Mouse (Mus musculus) thymus, postnatal 36 days (tissue): ENCODE data around the gene Olfr1496.
"Not testable (repeated sequence)": the region's sequence is repeated elsewhere in the genome, so short reads cannot be mapped to it uniquely, and the experiment has no call there.

Source experiments
- DNase-seq, 2 experiments: peaks; one replicate each; pipeline ENCODE4 v3.0.0; 2022; ENCODE audit warnings: mixed read lengths in 2 of 2

The Olfr1496 gene

DNA sequence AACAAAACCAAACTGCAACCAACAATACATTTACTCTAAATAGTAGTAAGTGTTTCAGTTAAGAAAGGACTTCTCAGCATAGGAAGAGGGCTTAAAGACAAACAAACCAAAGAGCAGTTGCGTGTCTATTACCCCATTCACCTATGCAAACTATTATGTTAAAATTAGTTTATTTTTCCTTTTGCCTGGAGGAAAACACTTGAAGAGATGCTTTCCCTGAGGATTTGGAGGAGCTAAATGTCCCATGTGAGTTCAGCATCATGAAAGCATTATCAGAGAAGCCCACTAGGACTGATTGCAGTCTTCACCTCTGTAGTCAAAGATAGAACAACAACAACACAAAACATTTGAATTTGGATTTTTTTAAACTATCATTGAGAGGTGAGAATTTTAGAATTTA, at the start of gene Olfr1496:
TSS of gene Olfr1496 (plus strand) at position 301 of the 400 bp plus-strand sequence.
- DNase-seq: no peak

- DNase-seq: no peak
Measured at GRCm38 (mm10) chr19:13739428-13739827, 38.2 kb upstream of the Olfr1496 start, which contains the start of gene Olfr1494. Gene Olfr1494 (plus strand): TSS chr19:13739728.

- no peak for DNase-seq
Measured at GRCm38 (mm10) chr19:13749366-13749765, 28.3 kb upstream of the Olfr1496 start.

DNA sequence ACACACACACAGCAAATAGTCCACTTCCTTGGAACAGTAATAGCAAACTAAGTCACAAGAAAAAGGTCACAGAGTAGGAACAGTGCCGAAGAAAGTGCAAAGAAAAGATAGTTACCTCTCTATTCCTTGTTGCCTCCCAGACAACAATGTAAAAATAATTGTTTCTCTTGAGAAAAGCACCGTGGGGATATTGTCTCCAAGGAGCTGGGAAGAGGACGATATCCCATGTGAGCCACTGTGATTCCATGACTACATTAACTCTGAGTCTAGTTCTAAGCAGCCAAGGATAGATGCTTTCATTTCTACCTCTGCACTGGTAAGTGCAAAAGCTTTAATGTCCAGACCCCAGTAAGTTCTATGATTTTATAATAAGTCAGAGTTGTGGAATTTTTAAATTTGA, 13.4 kb upstream of the Olfr1496 start, which contains the start of gene Olfr1495:
TSS of gene Olfr1495 (plus strand) at position 301 of the 400 bp plus-strand sequence.
- DNase-seq: no peak

GRCm38 (mm10) chr19:13768565-13769276, 9.0 kb upstream of the Olfr1496 start:
- no peak for DNase-seq

GRCm38 (mm10) chr19:13798102-13798501, 20.4 kb downstream of the Olfr1496 start, which contains the start of gene Olfr1497:
Gene Olfr1497 (minus strand): TSS chr19:13798202.
- DNase-seq: no peak

GRCm38 (mm10) chr19:13805486-13805885, 27.8 kb downstream of the Olfr1496 start:
- DNase-seq: not testable (repeated sequence)

DNA sequence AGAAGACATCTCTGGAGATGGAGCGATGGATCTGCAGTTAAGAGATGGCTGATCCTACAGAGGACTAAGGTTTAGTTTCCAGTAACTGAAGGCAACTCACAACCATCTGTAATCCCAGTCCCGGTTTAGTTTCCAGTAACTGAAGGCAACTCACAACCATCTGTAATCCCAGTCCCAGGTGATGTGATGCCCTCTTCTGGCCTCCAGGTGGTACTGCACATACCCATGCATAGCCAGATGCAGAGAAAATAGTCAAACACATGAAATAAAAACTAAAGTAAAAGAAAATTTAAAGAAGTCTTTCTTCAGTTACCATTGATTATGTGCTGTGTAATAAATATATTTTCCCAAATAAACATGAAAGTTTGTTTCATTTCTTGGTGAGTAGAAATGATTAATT, 35.1 kb downstream of the Olfr1496 start:
- no peak for DNase-seq

DNA sequence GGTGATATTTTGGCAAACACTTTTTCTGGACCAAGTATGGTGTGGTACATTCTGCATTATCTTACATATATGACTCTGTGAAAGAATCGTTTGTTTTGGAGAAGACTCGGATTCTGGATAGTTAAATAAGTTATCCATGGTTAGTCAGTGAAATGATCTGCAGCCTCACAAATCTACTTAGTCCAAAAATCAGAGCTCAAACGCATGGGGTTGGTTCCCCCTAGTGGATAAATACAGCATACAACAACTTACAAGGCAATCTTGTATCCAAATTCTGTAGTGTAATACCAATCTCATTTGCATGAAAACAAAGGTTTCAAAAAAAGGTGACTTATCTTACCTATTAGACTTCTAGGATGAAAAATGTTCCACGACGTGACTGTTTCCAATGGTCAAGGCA, 41.1 kb downstream of the Olfr1496 start:
- no peak for DNase-seq

DNA sequence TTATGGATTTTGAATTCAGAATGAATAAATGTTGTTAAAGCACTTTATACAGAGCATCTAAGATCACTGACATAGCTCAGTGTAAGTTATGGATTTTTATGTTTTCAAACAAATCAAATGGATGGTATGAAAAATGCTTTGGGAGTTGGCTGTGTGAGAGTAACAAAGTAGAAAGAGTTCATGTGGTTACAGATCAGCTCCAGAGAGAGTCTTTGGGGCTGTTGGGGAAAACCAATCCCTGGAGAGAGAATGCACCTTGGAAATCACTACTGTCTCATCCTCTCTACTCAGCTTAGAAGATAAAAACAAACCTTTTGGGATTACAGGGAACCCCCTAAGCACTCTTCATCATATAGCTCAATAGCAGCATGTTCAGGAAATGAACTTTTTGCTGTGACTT, 41.7 kb downstream of the Olfr1496 start, which contains the start of gene Olfr1499:
TSS of gene Olfr1499 (minus strand) at position 101 of the 400 bp plus-strand sequence.
- DNase-seq: no peak

GRCm38 (mm10) chr19:13820847-13821246, 43.2 kb downstream of the Olfr1496 start:
- DNase-seq: no peak

DNA sequence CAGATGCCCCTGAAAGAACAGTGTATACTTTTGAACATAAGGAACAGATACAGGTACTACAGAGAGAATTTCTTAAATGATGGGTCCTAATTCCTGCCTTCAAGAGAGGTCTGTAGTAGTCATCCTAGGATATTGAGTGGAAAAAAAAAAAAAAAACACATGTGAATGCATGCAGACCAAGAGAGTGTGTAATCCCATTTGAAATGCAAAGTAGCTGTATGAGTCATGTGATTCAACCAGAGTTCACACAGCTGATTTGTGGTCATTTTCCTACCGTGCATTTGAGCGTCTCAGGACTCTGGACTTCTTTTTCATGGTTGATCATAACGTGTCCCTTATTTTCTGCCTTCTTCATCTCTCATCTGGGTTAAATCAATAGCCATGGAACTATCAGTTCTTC, 50.8 kb downstream of the Olfr1496 start:
- DNase-seq: no peak

DNA sequence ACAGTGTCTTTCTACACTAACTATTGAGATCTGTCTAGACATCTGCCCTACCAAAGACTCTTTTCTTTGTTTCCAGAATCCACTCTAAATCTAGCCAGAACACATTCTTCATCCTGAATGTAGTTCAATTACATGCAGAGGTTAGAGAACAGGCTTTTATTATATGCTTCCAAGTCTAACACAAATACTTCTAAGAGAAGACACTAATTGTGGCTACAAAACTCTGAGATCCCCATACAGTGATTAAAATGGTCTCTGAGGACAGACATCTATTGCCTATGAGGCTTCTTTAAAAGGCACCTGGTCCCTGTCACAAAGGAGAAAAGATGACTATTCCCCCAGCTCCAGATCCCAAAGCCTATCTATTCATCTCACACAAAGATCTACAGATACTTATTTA, 52.7 kb downstream of the Olfr1496 start, which contains the start of gene Olfr1500:
TSS of gene Olfr1500 (minus strand) at position 101 of the 400 bp plus-strand sequence.
- DNase-seq: no peak
